Mouse (Mus musculus): ENCODE measurements around the gene Nrn1l. TPM values are rescaled to one million over a fixed set of nuclear protein-coding genes. Genes with fewer than 3 reads are reported as not detected.

The Nrn1l gene
- polyA plus RNA-seq, 1 experiment, result 0.22 TPM

GRCm38 (mm10) chr8:105855248-105856167 lies 37.9 kb upstream of the Nrn1l start:
- no peaks in the 10 kb centered on the region for H3K27me3 ChIP-seq (replicated peaks)
- peaks cover 67% of the 10 kb centered on the region for H3K4me1 ChIP-seq
- H3K4me3 ChIP-seq (replicated peaks), result peak overlapping the region; percentile 100
- peaks cover 16% of the 10 kb centered on the region for H3K36me3 ChIP-seq (replicated peaks; ENCODE audit: low read length)
- TF ChIP-seq FLI1 (IDR thresholded peaks at IDR 0.05; ENCODE audit: low read length) (no peak), GATA1 (IDR thresholded peaks at IDR 0.05; ENCODE audit: borderline replicate concordance, low read length) (no peak)
- H3K9me3 ChIP-seq, result no peaks in the 10 kb centered on the region

- Histone ChIP-seq H3K9me3 (no peaks in the 10 kb centered on the region), H3K27me3 (replicated peaks) (no peaks in the 10 kb centered on the region), H3K4me3 (replicated peaks) (peak overlapping the region; percentile 100), H3K36me3 (replicated peaks; ENCODE audit: low read length) (peaks cover 16% of the 10 kb centered on the region), H3K4me1 (peaks cover 67% of the 10 kb centered on the region)
- TF ChIP-seq FLI1 (IDR thresholded peaks at IDR 0.05; ENCODE audit: low read length) (no peak), GATA1 (IDR thresholded peaks at IDR 0.05; ENCODE audit: borderline replicate concordance, low read length) (no peak)
These were observed 37.1 kb upstream of the Nrn1l start for GRCm38 (mm10) chr8:105856168-105856835.

GRCm38 (mm10) chr8:105858495-105858894 lies 34.9 kb upstream of the Nrn1l start:
- no peaks in the 10 kb centered on the region for H3K27me3 ChIP-seq (replicated peaks)
- peaks cover 19% of the 10 kb centered on the region for H3K36me3 ChIP-seq (replicated peaks; ENCODE audit: low read length)
- no peaks in the 10 kb centered on the region for H3K9me3 ChIP-seq
- H3K4me1 ChIP-seq, result peaks cover 77% of the 10 kb centered on the region
- no peak overlapping the region for H3K4me3 ChIP-seq (replicated peaks)
- no peak for TF ChIP-seq GATA1 (IDR thresholded peaks at IDR 0.05; ENCODE audit: borderline replicate concordance, low read length)
- TF ChIP-seq FLI1 (IDR thresholded peaks at IDR 0.05; ENCODE audit: low read length), result no peak

- H3K9me3 ChIP-seq, result no peaks in the 10 kb centered on the region
- H3K4me3 ChIP-seq (replicated peaks), result peak overlapping the region; percentile 98
- peaks cover 83% of the 10 kb centered on the region for H3K4me1 ChIP-seq
These were observed 34.1 kb upstream of the Nrn1l start for GRCm38 (mm10) chr8:105859314-105859713.

GRCm38 (mm10) chr8:105860143-105860981 lies 33.0 kb upstream of the Nrn1l start, which contains the start of gene Nutf2:
Gene Nutf2, plus strand, starts transcription at chr8:105860580.
- TF ChIP-seq FLI1 (IDR thresholded peaks at IDR 0.05; ENCODE audit: low read length) (no peak; the same call in 1 of the 2 replicates), GATA1 (IDR thresholded peaks at IDR 0.05; ENCODE audit: borderline replicate concordance, low read length) (no peak)
- no peaks in the 10 kb centered on the region for H3K9me3 ChIP-seq
- peaks cover 32% of the 10 kb centered on the region for H3K36me3 ChIP-seq (replicated peaks; ENCODE audit: low read length)
- H3K4me3 ChIP-seq (replicated peaks), result peak within 1 kb of the TSS; percentile 98
- H3K4me1 ChIP-seq, result peaks cover 87% of the 10 kb centered on the region
- no peaks in the 10 kb centered on the region for H3K27me3 ChIP-seq (replicated peaks)

More at GRCm38 (mm10) chr8:105859314-105859713, 34.1 kb upstream of the Nrn1l start:
- Histone ChIP-seq H3K36me3 (replicated peaks; ENCODE audit: low read length) (peaks cover 25% of the 10 kb centered on the region), H3K27me3 (replicated peaks) (no peaks in the 10 kb centered on the region)
- TF ChIP-seq GATA1 (IDR thresholded peaks at IDR 0.05; ENCODE audit: borderline replicate concordance, low read length) (no peak), FLI1 (IDR thresholded peaks at IDR 0.05; ENCODE audit: low read length) (no peak)

GRCm38 (mm10) chr8:105861951-105862350 lies 31.4 kb upstream of the Nrn1l start:
- Histone ChIP-seq H3K4me3 (replicated peaks) (peak overlapping the region; percentile 98), H3K27me3 (replicated peaks) (no peaks in the 10 kb centered on the region), H3K36me3 (replicated peaks; ENCODE audit: low read length) (peaks cover 47% of the 10 kb centered on the region), H3K9me3 (no peaks in the 10 kb centered on the region), H3K4me1 (peaks cover 84% of the 10 kb centered on the region)
- TF ChIP-seq FLI1 (IDR thresholded peaks at IDR 0.05; ENCODE audit: low read length) (no peak), GATA1 (IDR thresholded peaks at IDR 0.05; ENCODE audit: borderline replicate concordance, low read length) (no peak)

GRCm38 (mm10) chr8:105866364-105867029 lies 26.9 kb upstream of the Nrn1l start:
- TF ChIP-seq FLI1 (IDR thresholded peaks at IDR 0.05; ENCODE audit: low read length), result no peak
- TF ChIP-seq GATA1 (IDR thresholded peaks at IDR 0.05; ENCODE audit: borderline replicate concordance, low read length), result no peak
- H3K4me3 ChIP-seq (replicated peaks), result no peak overlapping the region
- H3K27me3 ChIP-seq (replicated peaks), result no peaks in the 10 kb centered on the region
- peaks cover 72% of the 10 kb centered on the region for H3K36me3 ChIP-seq (replicated peaks; ENCODE audit: low read length)
- H3K4me1 ChIP-seq, result peaks cover 70% of the 10 kb centered on the region
- no peaks in the 10 kb centered on the region for H3K9me3 ChIP-seq

- Histone ChIP-seq H3K9me3 (no peaks in the 10 kb centered on the region), H3K4me3 (replicated peaks) (peak overlapping the region; percentile 59), H3K4me1 (peaks cover 60% of the 10 kb centered on the region), H3K36me3 (replicated peaks; ENCODE audit: low read length) (peaks cover 87% of the 10 kb centered on the region), H3K27me3 (replicated peaks) (no peaks in the 10 kb centered on the region)
- TF ChIP-seq GATA1 (IDR thresholded peaks at IDR 0.05; ENCODE audit: borderline replicate concordance, low read length) (no peak), FLI1 (IDR thresholded peaks at IDR 0.05; ENCODE audit: low read length) (no peak)
These were observed 19.1 kb upstream of the Nrn1l start for GRCm38 (mm10) chr8:105874301-105874700.
